Mouse (Mus musculus) CH12.LX (cell line): Measurements from ENCODE around the gene Cep55.

Source experiments
- BHLHE40 ChIP-seq: IDR thresholded peaks from 2 replicates; pipeline ENCODE4 v1.6.1; 2011; ENCODE audit warnings: mild to moderate bottlenecking, low read depth, low read length, improper control_type of control experiment
- CTCF ChIP-seq, 2 experiments: IDR thresholded peaks in 1 of 2; conservative IDR thresholded peaks in 1 of 2; 2 replicates each; pipeline ENCODE4 v1.5.1; 2011 to 2012; ENCODE audit warnings: low read depth in 2 of 2, low read length in 2 of 2, improper control_type of control experiment in 1 of 2, inconsistent platforms in 1 of 2, mild to moderate bottlenecking in 1 of 2, moderate library complexity in 1 of 2
- ETS1 ChIP-seq: conservative IDR thresholded peaks from 2 replicates; pipeline ENCODE4 v1.6.1; 2012; ENCODE audit warnings: low read depth, mild to moderate bottlenecking, inconsistent platforms, low read length, improper control_type of control experiment, moderate library complexity

GRCm38 (mm10) chr19:38089358-38089757 is 34.5 kb downstream of the Cep55 start:
- TF ChIP-seq ETS1 = no peak
- no peak for TF ChIP-seq CTCF (conservative IDR thresholded peaks at IDR 0.05 in 1 of 2, IDR thresholded peaks at IDR 0.05 in 1 of 2; ENCODE audit: low read depth in 2 of 2, low read length in 2 of 2)
- TF ChIP-seq BHLHE40 = no peak
